Mouse (Mus musculus) urinary bladder, adult 2 months (tissue): ENCODE results near the gene Socs2. TPM values are rescaled to one million over a fixed set of nuclear protein-coding genes. Genes with fewer than 3 reads are reported as not detected.

ENCODE experiments used
- DNase-seq: peaks from one replicate; pipeline ENCODE4 v3.0.0; 2022; ENCODE audit warnings: low spot score
- polyA plus RNA-seq: library from polyadenylated mRNA; depleted of rRNA; stranded (reverse); fragments of >200 nt; gene quantifications from 2 replicates; pipeline ENCODE4 v1.2.3, GENCODE M21; 2012; rRNA removed

The Socs2 gene
- polyA plus RNA-seq, 1 experiment, result 15.6 TPM

GRCm38 (mm10) chr10:95347776-95348175 is 69.2 kb downstream of the Socs2 start:
- no peak for DNase-seq

GRCm38 (mm10) chr10:95342833-95343590 is 74.0 kb downstream of the Socs2 start:
- no peak for DNase-seq

- no peak for DNase-seq
These were observed 76.3 kb downstream of the Socs2 start for GRCm38 (mm10) chr10:95340676-95341075.

- no peak for DNase-seq
These were observed 79.4 kb downstream of the Socs2 start for GRCm38 (mm10) chr10:95337589-95337988.

GRCm38 (mm10) chr10:95336781-95337544 is 80.0 kb downstream of the Socs2 start:
- no peak for DNase-seq

Other genes with a start within 250 kb of the Socs2 start
- gene Cradd, start 93.0 kb downstream of the Socs2 start, polyA plus RNA-seq, result 10.7 and 11.4 TPM in 2 replicates
- 178 and 179 TPM in 2 replicates for gene Mrpl42, start 84.8 kb upstream of the Socs2 start, polyA plus RNA-seq
- 152 and 171 TPM in 2 replicates for gene Ube2n, start 98.0 kb upstream of the Socs2 start, polyA plus RNA-seq
- 60.3 and 63.6 TPM in 2 replicates for gene Nudt4, start 147.0 kb upstream of the Socs2 start, polyA plus RNA-seq